Mouse (Mus musculus): ENCODE measurements around the gene C130032M10Rik. TPM values are rescaled to one million over a fixed set of nuclear protein-coding genes. Genes with fewer than 3 reads are reported as not detected.
A peak's percentile ranks its signal among the peaks of the same experiment; 100 is the strongest.
"Not testable (repeated sequence)": the region's sequence is repeated elsewhere in the genome, so short reads cannot be mapped to it uniquely, and the experiment has no call there.

C130032M10Rik gene
- polyA plus RNA-seq, 1 experiment from 2014 or later: 5.5 TPM

DNA sequence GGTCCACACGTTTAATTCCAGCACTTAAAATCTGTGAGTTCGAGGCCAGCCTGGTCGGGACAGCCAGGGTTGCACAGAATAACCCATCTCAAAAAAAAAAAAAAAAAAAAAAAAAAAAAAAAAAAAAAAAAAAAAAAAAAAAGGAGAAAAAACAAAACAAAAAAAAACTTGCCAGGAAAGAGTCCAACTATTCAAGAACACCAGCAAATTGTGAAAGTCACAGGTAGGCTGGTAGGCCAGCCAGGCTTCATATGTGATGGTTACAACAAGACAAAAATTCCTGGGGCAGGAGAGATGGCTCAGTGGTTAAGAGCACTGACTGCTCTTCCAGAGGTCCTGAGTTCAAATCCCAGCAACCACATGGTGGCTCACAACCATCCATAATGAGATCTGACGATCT lies 5.0 kb downstream of the C130032M10Rik start:
- not testable (repeated sequence) for H3K4me1 ChIP-seq; H3K27me3 ChIP-seq; H3K4me3 ChIP-seq; ATAC-seq (ENCODE audit: insufficient number of reproducible peaks, low FRiP score, low TSS enrichment, low read depth); H3K9me3 ChIP-seq; H3K36me3 ChIP-seq; H3K4me2 ChIP-seq; H3K9ac ChIP-seq; H3K27ac ChIP-seq
- 73% methylated on average over 4 of the region's 4 CpGs for WGBS

DNA sequence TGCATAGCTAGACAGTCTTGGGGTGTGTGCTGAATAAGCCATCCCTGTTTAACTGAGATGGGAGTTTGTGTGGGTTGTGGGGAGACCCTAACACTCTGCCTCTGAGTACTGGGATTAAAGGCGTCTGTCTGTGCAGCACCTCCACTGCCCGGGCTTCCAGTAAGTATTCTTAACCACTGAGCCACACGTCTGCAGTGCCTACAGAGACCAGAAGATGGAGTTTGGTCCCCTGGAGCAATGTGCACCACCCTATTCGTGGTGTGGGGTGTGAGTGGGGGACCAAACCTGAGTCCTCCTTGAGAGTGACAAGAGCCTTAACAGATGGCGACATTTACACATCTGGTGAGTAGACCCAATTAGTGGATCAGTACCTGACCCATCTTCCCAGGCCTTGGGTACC lies 6.5 kb downstream of the C130032M10Rik start:
- Histone ChIP-seq H3K4me2 (no peak overlapping the region), H3K27ac (no peak overlapping the region), H3K27me3 (no peaks in the 10 kb centered on the region), H3K36me3 (no peaks in the 10 kb centered on the region), H3K4me3 (no peak overlapping the region), H3K4me1 (peaks cover 14% of the 10 kb centered on the region), H3K9ac (no peak overlapping the region), H3K9me3 (no peaks in the 10 kb centered on the region)
- WGBS: 54% methylated on average over 5 of the region's 5 CpGs
- no peak for ATAC-seq (ENCODE audit: insufficient number of reproducible peaks, low FRiP score, low TSS enrichment, low read depth)

DNA sequence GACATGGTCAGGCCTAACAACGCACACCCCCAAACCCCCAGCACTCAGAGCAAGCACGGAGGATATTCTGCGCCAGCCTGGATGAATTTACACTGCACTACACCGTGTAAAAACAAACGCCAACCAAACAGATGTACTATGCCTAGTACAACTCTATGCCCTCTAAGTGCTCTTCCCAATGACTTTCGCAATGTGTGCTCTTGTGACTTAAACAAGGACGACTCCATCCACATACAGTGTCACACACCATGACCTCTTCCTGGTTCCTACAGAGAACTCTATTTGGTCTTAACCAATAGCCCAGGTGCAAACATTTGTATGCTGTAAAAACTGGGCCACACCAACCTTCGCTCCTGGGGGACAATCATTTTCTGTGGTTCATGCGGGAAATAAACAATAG lies 7.0 kb downstream of the C130032M10Rik start:
- Histone ChIP-seq H3K27me3 (no peaks in the 10 kb centered on the region), H3K36me3 (no peaks in the 10 kb centered on the region), H3K4me2 (no peak overlapping the region), H3K4me3 (no peak overlapping the region), H3K9me3 (no peaks in the 10 kb centered on the region), H3K9ac (no peak overlapping the region), H3K27ac (no peak overlapping the region), H3K4me1 (peaks cover 17% of the 10 kb centered on the region)
- WGBS: 88% methylated on average over 9 of the region's 9 CpGs
- ATAC-seq (ENCODE audit: insufficient number of reproducible peaks, low FRiP score, low TSS enrichment, low read depth): no peak

DNA sequence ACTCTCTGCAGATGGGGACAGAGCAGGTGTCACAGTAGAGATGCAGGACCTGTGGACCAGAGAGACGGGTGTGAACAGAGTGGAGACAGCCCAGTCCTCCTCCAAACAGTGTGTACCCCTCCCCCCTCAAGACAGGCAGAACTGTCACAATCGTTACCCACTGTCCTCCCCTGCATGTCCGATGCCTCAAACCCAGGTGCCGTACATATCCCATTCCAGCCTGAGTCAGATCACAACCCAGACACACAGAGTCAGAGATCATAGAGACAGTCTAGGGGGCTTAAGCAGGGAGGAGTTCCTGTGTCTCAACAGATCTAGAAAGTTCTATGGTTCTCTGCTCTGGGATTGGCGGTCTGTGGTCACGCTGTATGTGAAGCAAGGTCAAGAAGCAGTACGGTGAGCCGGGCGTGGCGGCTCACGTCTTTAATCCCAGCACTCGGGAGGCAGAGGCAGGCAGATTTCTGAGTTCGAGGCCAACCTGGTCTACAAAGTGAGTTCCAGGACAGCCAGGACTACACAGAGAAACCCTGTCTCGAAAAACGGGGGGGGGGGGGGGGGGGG lies 9.7 kb downstream of the C130032M10Rik start:
- 89% methylated on average over 14 of the region's 15 CpGs for WGBS

DNA sequence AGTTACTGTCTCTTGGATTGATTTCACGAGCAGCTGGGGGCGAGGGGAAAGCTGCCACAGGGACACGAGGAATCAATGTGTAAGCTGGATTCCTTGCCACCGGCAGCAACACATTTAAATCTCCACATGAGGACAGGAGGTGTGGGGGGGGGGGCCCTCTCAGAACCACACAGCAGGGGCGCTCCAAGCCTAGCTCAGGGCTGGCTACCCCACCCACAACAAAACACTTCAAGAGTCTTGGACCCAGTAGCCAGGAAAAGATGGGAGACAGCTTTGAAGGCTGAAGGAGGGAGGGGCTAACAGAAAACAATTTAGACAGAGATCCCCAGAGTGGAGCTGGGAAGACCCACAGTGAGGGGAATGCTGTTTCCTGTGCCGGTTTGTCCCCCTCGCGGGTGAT lies 10.4 kb downstream of the C130032M10Rik start:
- no peak overlapping the region for H3K4me3 ChIP-seq
- no peak for ATAC-seq (ENCODE audit: insufficient number of reproducible peaks, low FRiP score, low TSS enrichment, low read depth)
- H3K27ac ChIP-seq: no peak overlapping the region
- no peaks in the 10 kb centered on the region for H3K27me3 ChIP-seq
- no peak overlapping the region for H3K4me2 ChIP-seq
- 13% methylated on average over 8 of the region's 8 CpGs for WGBS
- no peak overlapping the region for H3K9ac ChIP-seq
- peaks cover 26% of the 10 kb centered on the region for H3K4me1 ChIP-seq
- H3K9me3 ChIP-seq: no peaks in the 10 kb centered on the region
- no peaks in the 10 kb centered on the region for H3K36me3 ChIP-seq

More for the DNA sequence above, 9.7 kb downstream of the C130032M10Rik start:
- Histone ChIP-seq H3K27me3 (no peaks in the 10 kb centered on the region), H3K9ac (no peak overlapping the region), H3K4me2 (no peak overlapping the region), H3K9me3 (no peaks in the 10 kb centered on the region), H3K27ac (no peak overlapping the region), H3K4me3 (no peak overlapping the region), H3K4me1 (peaks cover 24% of the 10 kb centered on the region), H3K36me3 (no peaks in the 10 kb centered on the region)
- no peak for ATAC-seq (ENCODE audit: insufficient number of reproducible peaks, low FRiP score, low TSS enrichment, low read depth)

DNA sequence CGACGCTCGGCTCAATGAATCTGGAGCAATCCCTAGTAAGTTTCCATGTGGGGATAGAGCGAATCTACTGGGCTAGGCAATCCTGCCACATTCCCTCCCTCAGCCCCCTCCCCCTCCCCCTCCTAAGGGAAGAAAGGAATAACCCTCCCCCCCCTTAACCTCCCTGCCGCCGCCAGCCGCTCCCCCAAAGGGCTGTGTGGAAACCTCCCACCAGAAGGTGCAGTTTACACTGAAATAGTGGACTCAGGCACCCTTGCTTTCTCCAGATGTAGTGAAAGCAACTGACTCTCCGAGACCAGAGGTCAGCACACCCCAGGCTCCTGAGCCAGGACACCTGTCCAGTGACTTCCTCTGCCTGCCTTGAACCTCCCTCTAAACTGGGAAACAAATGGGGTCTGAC lies 11.1 kb downstream of the C130032M10Rik start:
- no peak overlapping the region for H3K9ac ChIP-seq
- 8% methylated on average over 6 of the region's 8 CpGs for WGBS
- no peaks in the 10 kb centered on the region for H3K36me3 ChIP-seq
- no peak overlapping the region for H3K4me3 ChIP-seq
- ATAC-seq (ENCODE audit: insufficient number of reproducible peaks, low FRiP score, low TSS enrichment, low read depth): no peak
- H3K27me3 ChIP-seq: no peaks in the 10 kb centered on the region
- no peaks in the 10 kb centered on the region for H3K9me3 ChIP-seq
- H3K4me1 ChIP-seq: peaks cover 28% of the 10 kb centered on the region
- H3K4me2 ChIP-seq: peak overlapping the region; percentile 32
- 0 out of 2 replicates have a peak overlapping the region, but pooled peaks have one; percentile 1 for H3K27ac ChIP-seq

DNA sequence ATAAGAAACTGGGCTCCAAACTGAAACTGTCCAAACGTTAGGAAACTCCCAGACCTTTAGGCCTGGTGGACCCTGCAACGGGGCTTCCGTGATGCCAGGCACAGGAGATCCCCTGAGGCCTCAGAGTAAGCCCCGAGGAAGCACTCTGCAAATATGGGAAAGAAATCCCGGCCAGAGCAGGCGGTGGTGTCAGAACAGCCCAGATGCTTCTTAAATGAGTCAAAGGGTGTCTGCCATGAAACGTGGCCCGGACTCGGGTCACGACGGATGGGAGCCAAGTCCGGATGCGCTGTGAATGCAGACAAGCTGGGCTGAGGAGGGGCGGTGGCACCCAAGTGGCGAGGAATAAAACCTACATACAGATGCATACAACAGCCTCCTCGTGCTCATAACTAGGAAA lies 11.6 kb downstream of the C130032M10Rik start:
- 9% methylated on average over 16 of the region's 16 CpGs for WGBS
- peaks cover 28% of the 10 kb centered on the region for H3K4me1 ChIP-seq
- H3K27me3 ChIP-seq: no peaks in the 10 kb centered on the region
- no peaks in the 10 kb centered on the region for H3K9me3 ChIP-seq
- peak overlapping the region; percentile 32 for H3K4me2 ChIP-seq
- H3K9ac ChIP-seq: no peak overlapping the region
- H3K36me3 ChIP-seq: no peaks in the 10 kb centered on the region
- no peak for ATAC-seq (ENCODE audit: insufficient number of reproducible peaks, low FRiP score, low TSS enrichment, low read depth)
- 0 out of 2 replicates have a peak overlapping the region, but pooled peaks have one; percentile 1 for H3K27ac ChIP-seq
- H3K4me3 ChIP-seq: peak overlapping the region; percentile 11; the same call in 1 of the 2 replicates

DNA sequence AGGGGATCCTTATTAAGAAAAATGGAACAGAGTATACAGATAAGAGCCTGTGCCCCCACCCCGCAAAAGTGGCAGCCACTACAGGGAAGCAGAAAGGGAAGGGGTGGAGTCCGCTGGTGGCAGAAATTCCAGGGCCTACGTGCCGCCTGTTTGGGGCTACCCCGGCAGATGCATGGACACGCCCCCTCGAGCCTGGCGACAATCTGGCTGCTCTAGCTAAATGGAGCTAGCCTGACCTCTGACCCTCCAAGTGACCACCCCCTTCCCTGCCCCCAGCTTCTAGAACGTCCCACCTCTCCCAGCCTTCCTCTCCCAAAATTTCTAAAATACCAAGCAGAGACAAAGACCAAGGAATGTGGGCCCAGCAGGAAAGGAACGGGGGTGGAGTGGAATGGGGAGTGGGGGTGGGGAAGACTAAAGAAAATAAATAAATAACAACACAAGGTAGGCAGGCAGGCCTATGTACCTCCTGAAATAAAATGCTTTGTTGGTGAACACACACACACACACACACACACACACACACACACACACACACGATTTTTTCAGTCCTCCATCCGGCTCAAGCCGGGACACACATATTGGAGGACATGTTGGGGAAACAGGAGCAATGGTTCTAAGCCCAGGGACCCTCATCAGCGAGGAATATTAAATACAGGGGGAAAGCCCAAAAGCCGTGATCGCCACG lies 12.6 kb downstream of the C130032M10Rik start:
- WGBS: 18% methylated on average over 17 of the region's 17 CpGs
- no peaks in the 10 kb centered on the region for H3K36me3 ChIP-seq
- H3K4me2 ChIP-seq: no peak overlapping the region
- H3K4me1 ChIP-seq: peaks cover 28% of the 10 kb centered on the region
- no peak overlapping the region for H3K4me3 ChIP-seq
- no peak overlapping the region for H3K9ac ChIP-seq
- H3K27me3 ChIP-seq: no peaks in the 10 kb centered on the region
- 0 out of 2 replicates have a peak overlapping the region, but pooled peaks have one; percentile 38 for H3K27ac ChIP-seq
- peak; percentile 27; the same call in 1 of the 2 replicates for ATAC-seq (ENCODE audit: insufficient number of reproducible peaks, low FRiP score, low TSS enrichment, low read depth)
- no peaks in the 10 kb centered on the region for H3K9me3 ChIP-seq

DNA sequence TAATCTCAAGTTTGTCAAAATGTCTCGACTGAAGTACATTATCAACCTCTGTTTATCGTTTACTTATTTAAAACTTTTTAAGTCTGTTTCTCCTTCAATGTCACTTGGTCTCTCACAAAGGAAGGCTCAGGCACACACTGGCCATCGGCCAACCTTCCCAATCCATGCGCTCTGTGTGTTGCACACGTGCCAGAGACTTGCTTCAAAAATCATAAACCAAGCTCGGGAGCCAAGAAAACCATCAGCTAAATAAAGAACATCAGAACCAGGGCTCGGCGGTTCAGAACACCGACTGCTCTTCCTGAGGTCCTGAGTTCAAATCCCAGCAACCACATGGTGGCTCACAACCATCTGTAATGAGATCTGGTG lies 13.2 kb downstream of the C130032M10Rik start:
- H3K9ac ChIP-seq: no peak overlapping the region
- H3K36me3 ChIP-seq: no peaks in the 10 kb centered on the region
- no peaks in the 10 kb centered on the region for H3K9me3 ChIP-seq
- H3K27me3 ChIP-seq: no peaks in the 10 kb centered on the region
- no peak overlapping the region for H3K4me3 ChIP-seq
- WGBS: 27% methylated on average over 9 of the region's 9 CpGs
- no peak overlapping the region for H3K27ac ChIP-seq
- peaks cover 28% of the 10 kb centered on the region for H3K4me1 ChIP-seq
- H3K4me2 ChIP-seq: no peak overlapping the region
- no peak for ATAC-seq (ENCODE audit: insufficient number of reproducible peaks, low FRiP score, low TSS enrichment, low read depth)

DNA sequence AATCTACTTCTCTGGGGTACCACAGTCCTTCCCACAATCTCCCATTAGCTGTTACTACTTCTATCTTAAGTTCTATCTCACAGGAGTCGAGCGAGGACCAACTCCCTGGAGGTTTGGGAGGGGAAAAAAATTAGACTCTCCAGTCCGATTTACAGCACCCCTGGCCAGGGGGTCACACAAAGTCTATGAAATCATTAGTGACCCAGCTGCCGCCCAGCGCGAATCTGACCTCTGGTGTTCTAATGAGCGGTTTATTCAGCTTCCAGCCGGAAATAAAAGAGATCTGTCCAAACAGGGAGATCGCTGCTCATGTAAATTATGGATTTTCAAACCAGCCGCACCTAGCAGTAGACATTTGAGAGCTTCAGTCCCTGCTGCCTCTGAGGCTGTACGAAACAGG lies 15.8 kb downstream of the C130032M10Rik start:
- Histone ChIP-seq H3K9ac (no peak overlapping the region), H3K27ac (no peak overlapping the region), H3K9me3 (no peaks in the 10 kb centered on the region), H3K27me3 (no peaks in the 10 kb centered on the region), H3K36me3 (no peaks in the 10 kb centered on the region), H3K4me1 (peaks cover 22% of the 10 kb centered on the region), H3K4me2 (no peak overlapping the region), H3K4me3 (no peak overlapping the region)
- 23% methylated on average over 11 of the region's 11 CpGs for WGBS
- ATAC-seq (ENCODE audit: insufficient number of reproducible peaks, low FRiP score, low TSS enrichment, low read depth): no peak

DNA sequence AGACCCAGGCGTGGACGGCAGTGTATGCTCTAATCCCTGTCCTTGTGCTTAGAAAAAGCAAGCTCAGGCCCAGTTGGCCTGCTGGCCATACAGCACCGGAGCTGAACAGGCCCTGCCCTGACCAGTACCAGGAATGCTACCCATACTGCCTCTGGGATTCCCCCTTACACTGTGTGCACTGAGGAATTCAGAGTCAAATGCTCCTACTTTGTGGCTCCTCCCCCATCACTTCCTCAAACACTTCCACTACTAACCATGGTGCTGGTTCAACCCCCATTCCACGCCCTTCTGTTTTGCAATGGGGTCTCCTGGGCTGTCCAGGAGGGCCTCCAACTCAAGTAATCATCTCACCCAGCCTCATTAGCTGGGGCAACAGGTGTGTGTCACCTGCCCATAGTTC lies 18.4 kb downstream of the C130032M10Rik start:
- no peaks in the 10 kb centered on the region for H3K9me3 ChIP-seq
- no peak overlapping the region for H3K4me2 ChIP-seq
- 76% methylated on average over 4 of the region's 4 CpGs for WGBS
- peak; percentile 33; the same call in 1 of the 2 replicates for ATAC-seq (ENCODE audit: insufficient number of reproducible peaks, low FRiP score, low TSS enrichment, low read depth)
- H3K9ac ChIP-seq: no peak overlapping the region
- no peaks in the 10 kb centered on the region for H3K36me3 ChIP-seq
- no peak overlapping the region for H3K27ac ChIP-seq
- no peak overlapping the region for H3K4me3 ChIP-seq
- no peaks in the 10 kb centered on the region for H3K27me3 ChIP-seq
- peaks cover 17% of the 10 kb centered on the region for H3K4me1 ChIP-seq

DNA sequence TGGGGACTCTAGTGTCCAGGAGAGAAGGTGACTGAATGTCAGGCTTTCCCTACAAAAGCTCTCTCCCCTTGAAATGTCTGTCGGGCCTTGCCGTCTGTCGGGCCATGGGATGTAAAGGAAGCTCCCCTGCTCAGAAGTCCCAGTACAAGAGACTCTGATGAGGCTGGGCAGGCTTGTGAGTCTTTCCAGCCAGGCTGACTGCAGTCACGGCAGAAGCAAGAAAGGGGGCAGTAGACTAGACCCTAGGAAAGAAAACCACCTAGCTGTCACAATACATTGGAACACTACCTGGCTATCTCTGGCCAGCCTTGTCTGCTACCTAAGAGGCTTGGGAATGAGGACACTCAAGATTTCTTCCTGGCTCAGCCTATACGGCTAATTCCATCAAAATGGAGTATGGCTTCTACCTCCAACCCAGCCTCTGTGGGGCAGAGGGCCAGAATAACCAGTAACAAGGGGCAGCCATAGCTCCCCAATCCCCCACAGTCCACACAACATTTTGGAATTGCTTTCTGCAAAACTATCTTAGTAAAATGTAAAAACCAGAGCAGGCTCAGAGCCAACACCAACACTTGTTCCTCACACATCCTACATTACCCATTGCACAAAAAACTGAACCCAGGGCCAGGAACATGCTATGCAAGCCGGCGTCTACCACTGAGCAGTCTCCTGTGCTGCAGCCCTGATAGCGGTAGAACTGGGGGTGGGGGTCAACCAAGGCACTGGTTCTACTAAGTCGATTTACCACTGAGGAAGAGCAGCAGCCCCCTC lies 19.4 kb downstream of the C130032M10Rik start:
- Histone ChIP-seq H3K4me1 (peaks cover 16% of the 10 kb centered on the region), H3K4me2 (no peak overlapping the region), H3K27ac (no peak overlapping the region), H3K9me3 (no peaks in the 10 kb centered on the region), H3K36me3 (no peaks in the 10 kb centered on the region), H3K9ac (no peak overlapping the region), H3K27me3 (no peaks in the 10 kb centered on the region), H3K4me3 (no peak overlapping the region)
- 78% methylated on average over 9 of the region's 9 CpGs for WGBS
- ATAC-seq (ENCODE audit: insufficient number of reproducible peaks, low FRiP score, low TSS enrichment, low read depth): no peak

All from limb, embryonic 15.5 days (tissue).